Mouse (Mus musculus): ENCODE results near the gene Olfr503.
"Not testable (repeated sequence)": the region's sequence is repeated elsewhere in the genome, so short reads cannot be mapped to it uniquely, and the experiment has no call there.

Olfr503 gene

DNA sequence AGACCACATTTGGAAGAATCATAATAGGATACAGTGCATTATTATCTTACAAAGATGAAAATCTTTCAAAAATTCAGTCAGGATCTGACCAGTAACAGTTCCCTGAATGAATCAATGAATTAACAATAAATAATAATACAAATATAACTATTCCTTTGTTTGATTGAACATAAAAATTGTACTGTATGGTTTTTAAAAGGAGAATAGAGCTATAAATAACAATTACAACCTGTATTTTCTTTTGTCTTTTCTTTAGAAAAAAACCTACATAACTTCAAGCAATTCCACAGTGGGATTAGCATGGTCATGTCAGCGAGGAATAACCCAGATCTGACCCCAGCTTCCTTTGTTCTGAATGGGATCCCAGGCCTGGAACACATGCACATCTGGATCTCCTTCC is at the start of gene Olfr503:
Gene Olfr503 (plus strand): TSS at position 301 of the 400 bp plus-strand sequence.
- not testable (repeated sequence) for DNase-seq (ENCODE audit: extremely low spot score, low read depth, low spot score)

DNA sequence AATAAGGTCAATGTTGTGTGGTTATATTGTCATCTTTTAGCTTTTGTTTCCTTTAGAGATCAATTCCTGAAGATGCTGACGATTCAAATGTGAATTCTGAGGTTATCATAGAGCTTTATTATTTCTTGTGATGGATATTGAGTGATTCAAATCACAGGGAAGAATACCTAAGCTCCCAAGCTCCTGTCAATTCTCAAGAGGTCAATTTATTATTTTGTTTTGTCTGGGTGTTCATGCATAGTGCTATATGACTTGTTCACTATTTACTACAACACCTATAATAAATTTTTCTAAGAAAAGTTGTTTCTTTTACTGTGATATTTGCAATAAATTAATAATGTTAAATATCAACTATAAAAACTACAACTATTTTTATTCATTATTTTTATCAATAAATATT is 19.4 kb upstream of the Olfr503 start, which contains the start of gene Olfr502:
Gene Olfr502 (minus strand): TSS at position 101 of the 400 bp plus-strand sequence.
- no peak for DNase-seq (ENCODE audit: extremely low spot score, low read depth, low spot score)

DNA sequence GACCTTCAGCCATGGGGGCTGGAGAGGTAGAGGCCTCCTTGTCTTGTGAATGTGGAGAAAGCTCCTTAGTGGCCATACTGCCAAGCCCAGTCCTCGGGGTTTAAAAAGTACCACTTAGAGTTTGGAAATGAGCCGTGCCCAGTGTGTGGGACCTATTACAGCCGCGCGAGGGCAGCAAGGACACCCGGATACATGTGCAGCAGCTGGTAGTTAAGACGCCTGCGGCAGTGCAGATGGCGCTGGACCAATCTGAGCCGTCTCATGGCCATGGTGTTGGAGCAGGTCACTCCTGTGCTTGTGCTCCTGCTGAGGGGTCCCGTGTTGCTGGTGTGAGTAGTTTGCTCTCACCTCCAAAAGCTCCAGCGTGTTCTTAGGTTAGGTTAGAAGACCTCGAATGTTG is 1.9 kb upstream of the Olfr503 start:
- no peak for DNase-seq (ENCODE audit: extremely low spot score, low read depth, low spot score)

DNA sequence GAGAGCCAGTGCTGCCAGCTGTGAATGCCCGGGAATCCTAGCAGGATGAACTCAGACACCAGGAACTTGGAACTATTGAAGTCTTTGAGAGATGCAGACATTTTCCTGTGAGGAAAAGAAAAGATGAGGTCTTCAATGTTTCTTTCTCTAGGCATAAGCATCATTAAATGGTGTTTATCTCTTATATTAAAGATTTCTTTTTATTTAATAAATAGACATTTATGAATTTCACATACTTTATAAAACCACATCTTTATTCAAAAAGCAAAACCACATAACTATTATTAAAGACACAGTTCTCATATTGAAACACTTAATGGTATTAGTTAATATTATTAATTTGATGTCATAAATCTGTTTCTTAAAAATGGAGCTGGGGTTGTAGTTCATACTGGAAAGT is 21.4 kb downstream of the Olfr503 start, which contains the start of gene Olfr504:
Gene Olfr504 (minus strand): TSS at position 101 of the 400 bp plus-strand sequence.
- DNase-seq (ENCODE audit: extremely low spot score, low read depth, low spot score) = no peak

DNA sequence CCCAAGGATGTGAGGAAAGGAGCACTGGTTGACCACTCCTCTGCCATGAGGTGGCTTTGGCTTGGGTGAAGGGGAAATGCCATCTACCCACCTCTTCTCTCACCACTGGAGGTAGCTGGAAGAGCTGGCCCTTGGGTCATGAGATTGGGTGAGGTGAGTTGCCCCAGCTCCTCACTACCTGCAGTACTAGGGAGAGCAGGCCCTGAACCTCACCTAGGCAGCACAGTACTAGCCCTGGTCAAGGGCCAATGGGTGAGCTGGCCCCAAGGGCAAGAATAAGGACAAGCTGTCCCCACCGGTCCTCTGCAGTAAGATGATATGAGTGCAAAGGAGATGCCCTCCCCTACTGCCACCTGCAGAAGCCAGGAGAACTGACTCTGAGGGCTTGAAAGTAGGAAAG is 45.5 kb downstream of the Olfr503 start:
- DNase-seq (ENCODE audit: extremely low spot score, low read depth, low spot score) = no peak
